Mouse (Mus musculus): ENCODE results near the gene Pdx1. TPM values are rescaled to one million over a fixed set of nuclear protein-coding genes. Genes with fewer than 3 reads are reported as not detected.
A peak's percentile ranks its signal among the peaks of the same experiment; 100 is the strongest.

Gene Pdx1
- total RNA-seq, 2 experiments from 2014 or later = not detected

- no peak for DNase-seq
Observed at GRCm38 (mm10) chr5:147284365-147284764, 14.6 kb downstream of the Pdx1 start.

GRCm38 (mm10) chr5:147291764-147292505 is 22.2 kb downstream of the Pdx1 start:
- no peak for DNase-seq

GRCm38 (mm10) chr5:147292506-147293120 is 22.9 kb downstream of the Pdx1 start:
- DNase-seq = no peak

GRCm38 (mm10) chr5:147293127-147293910 is 23.6 kb downstream of the Pdx1 start:
- peak; percentile 63 to 79 for DNase-seq

- peak in 1 of 2 experiments; percentile 32 for DNase-seq
Observed at GRCm38 (mm10) chr5:147294121-147294520, 24.4 kb downstream of the Pdx1 start.

- no peak for DNase-seq
Observed at GRCm38 (mm10) chr5:147297249-147297648, 27.5 kb downstream of the Pdx1 start.

GRCm38 (mm10) chr5:147299255-147300000 is 29.7 kb downstream of the Pdx1 start:
- DNase-seq = peak; percentile 36 to 56

- DNase-seq = no peak
Observed at GRCm38 (mm10) chr5:147300001-147300363, 30.2 kb downstream of the Pdx1 start.

- DNase-seq = no peak
Observed at GRCm38 (mm10) chr5:147300917-147301780, 31.4 kb downstream of the Pdx1 start.

- no peak for DNase-seq
Observed at GRCm38 (mm10) chr5:147301781-147302070, 32.0 kb downstream of the Pdx1 start.

GRCm38 (mm10) chr5:147302141-147302540 is 32.4 kb downstream of the Pdx1 start:
- no peak for DNase-seq

GRCm38 (mm10) chr5:147302746-147303400 is 33.1 kb downstream of the Pdx1 start:
- DNase-seq = no peak

GRCm38 (mm10) chr5:147304276-147305155 is 34.8 kb downstream of the Pdx1 start:
- DNase-seq = no peak

- no peak for DNase-seq
Observed at GRCm38 (mm10) chr5:147305166-147305565, 35.4 kb downstream of the Pdx1 start.

GRCm38 (mm10) chr5:147305856-147306637 is 36.3 kb downstream of the Pdx1 start:
- DNase-seq = no peak

GRCm38 (mm10) chr5:147306638-147307397 is 37.1 kb downstream of the Pdx1 start, which contains the start of gene Cdx2:
TSS of gene Cdx2 (minus strand) at chr5:147307270.
- DNase-seq = no peak

- DNase-seq = no peak
Observed at GRCm38 (mm10) chr5:147307398-147307785, 37.6 kb downstream of the Pdx1 start.

GRCm38 (mm10) chr5:147308451-147308850 is 38.7 kb downstream of the Pdx1 start:
- no peak for DNase-seq

Measured in adrenal gland, postnatal 36 days (tissue).